Mouse (Mus musculus): Measurements from ENCODE around the gene Frmd4a. TPM values are rescaled to one million over a fixed set of nuclear protein-coding genes. Genes with fewer than 3 reads are reported as not detected.

Gene Frmd4a
- polyA plus RNA-seq, 2 experiments: 39.6 to 47.0 TPM

GRCm38 (mm10) chr2:4157396-4157795, 139.9 kb downstream of the Frmd4a start:
- Histone ChIP-seq H3K27me3 (ENCODE audit: control insufficient read depth, insufficient read depth, low read length) (no peaks in the 10 kb centered on the region), H3K4me2 (replicated peaks; ENCODE audit: low read depth, low read length, severe bottlenecking) (no peak overlapping the region), H3K27ac (replicated peaks; ENCODE audit: low read depth, low read length) (no peak overlapping the region), H3K9me3 (ENCODE audit: control insufficient read depth, low read length) (no peaks in the 10 kb centered on the region), H3K4me1 (ENCODE audit: control insufficient read depth, insufficient read depth, low read length) (0 out of 2 replicates have a peak, but pooled peaks cover 3% of the 10 kb centered on the region), H3K4me3 (replicated peaks; ENCODE audit: low read length) (no peak overlapping the region), H3K9ac (ENCODE audit: low read depth, low read length, severe bottlenecking) (no peak overlapping the region), H3K36me3 (ENCODE audit: control insufficient read depth, insufficient read depth, low read length) (no peaks in the 10 kb centered on the region)
- DNase-seq (ENCODE audit: low spot score): no peak
- no peak for TF ChIP-seq POLR2A (IDR thresholded peaks at IDR 0.05; ENCODE audit: borderline replicate concordance, extremely low read depth, insufficient read depth, insufficient read length)
- ATAC-seq (ENCODE audit: low FRiP score, low read depth): no peak
- WGBS: 75% methylated on average over 4 of the region's 4 CpGs

GRCm38 (mm10) chr2:4159574-4160203, 142.2 kb downstream of the Frmd4a start:
- Histone ChIP-seq H3K27ac (replicated peaks; ENCODE audit: low read depth, low read length) (no peak overlapping the region), H3K27me3 (ENCODE audit: control insufficient read depth, insufficient read depth, low read length) (no peaks in the 10 kb centered on the region), H3K36me3 (ENCODE audit: control insufficient read depth, insufficient read depth, low read length) (no peaks in the 10 kb centered on the region), H3K9me3 (ENCODE audit: control insufficient read depth, low read length) (no peaks in the 10 kb centered on the region), H3K4me3 (replicated peaks; ENCODE audit: low read length) (no peak overlapping the region), H3K9ac (ENCODE audit: low read depth, low read length, severe bottlenecking) (no peak overlapping the region), H3K4me1 (ENCODE audit: control insufficient read depth, insufficient read depth, low read length) (no peaks in the 10 kb centered on the region), H3K4me2 (replicated peaks; ENCODE audit: low read depth, low read length, severe bottlenecking) (no peak overlapping the region)
- ATAC-seq (ENCODE audit: low FRiP score, low read depth) (no peak), DNase-seq (ENCODE audit: low spot score) (no peak)
- 81% methylated on average over 15 of the region's 15 CpGs for WGBS
- no peak for TF ChIP-seq POLR2A (IDR thresholded peaks at IDR 0.05; ENCODE audit: borderline replicate concordance, extremely low read depth, insufficient read depth, insufficient read length)

GRCm38 (mm10) chr2:4166191-4166590, 148.7 kb downstream of the Frmd4a start:
- no peak overlapping the region for H3K9ac ChIP-seq (ENCODE audit: low read depth, low read length, severe bottlenecking)
- H3K27me3 ChIP-seq (ENCODE audit: control insufficient read depth, insufficient read depth, low read length): no peaks in the 10 kb centered on the region
- TF ChIP-seq POLR2A (IDR thresholded peaks at IDR 0.05; ENCODE audit: borderline replicate concordance, extremely low read depth, insufficient read depth, insufficient read length): no peak
- no peak overlapping the region for H3K27ac ChIP-seq (replicated peaks; ENCODE audit: low read depth, low read length)
- H3K9me3 ChIP-seq (ENCODE audit: control insufficient read depth, low read length): no peaks in the 10 kb centered on the region
- no peak for ATAC-seq (ENCODE audit: low FRiP score, low read depth)
- WGBS: 88% methylated on average over 2 of the region's 2 CpGs
- DNase-seq (ENCODE audit: low spot score): no peak
- no peaks in the 10 kb centered on the region for H3K36me3 ChIP-seq (ENCODE audit: control insufficient read depth, insufficient read depth, low read length)
- no peak overlapping the region for H3K4me3 ChIP-seq (replicated peaks; ENCODE audit: low read length)
- H3K4me1 ChIP-seq (ENCODE audit: control insufficient read depth, insufficient read depth, low read length): peaks cover 9% of the 10 kb centered on the region; the same call in 1 of the 2 replicates
- H3K4me2 ChIP-seq (replicated peaks; ENCODE audit: low read depth, low read length, severe bottlenecking): no peak overlapping the region

GRCm38 (mm10) chr2:4167131-4167530, 149.6 kb downstream of the Frmd4a start:
- DNase-seq (ENCODE audit: low spot score) (no peak), ATAC-seq (ENCODE audit: low FRiP score, low read depth) (no peak)
- Histone ChIP-seq H3K36me3 (ENCODE audit: control insufficient read depth, insufficient read depth, low read length) (no peaks in the 10 kb centered on the region), H3K27ac (replicated peaks; ENCODE audit: low read depth, low read length) (no peak overlapping the region), H3K9me3 (ENCODE audit: control insufficient read depth, low read length) (no peaks in the 10 kb centered on the region), H3K4me3 (replicated peaks; ENCODE audit: low read length) (no peak overlapping the region), H3K9ac (ENCODE audit: low read depth, low read length, severe bottlenecking) (no peak overlapping the region), H3K4me2 (replicated peaks; ENCODE audit: low read depth, low read length, severe bottlenecking) (no peak overlapping the region), H3K27me3 (ENCODE audit: control insufficient read depth, insufficient read depth, low read length) (no peaks in the 10 kb centered on the region), H3K4me1 (ENCODE audit: control insufficient read depth, insufficient read depth, low read length) (peaks cover 9% of the 10 kb centered on the region; the same call in 1 of the 2 replicates)
- WGBS: 89% methylated on average over 6 of the region's 6 CpGs
- no peak for TF ChIP-seq POLR2A (IDR thresholded peaks at IDR 0.05; ENCODE audit: borderline replicate concordance, extremely low read depth, insufficient read depth, insufficient read length)

GRCm38 (mm10) chr2:4169726-4170125, 152.2 kb downstream of the Frmd4a start:
- H3K9ac ChIP-seq (ENCODE audit: low read depth, low read length, severe bottlenecking): no peak overlapping the region
- no peak for TF ChIP-seq POLR2A (IDR thresholded peaks at IDR 0.05; ENCODE audit: borderline replicate concordance, extremely low read depth, insufficient read depth, insufficient read length)
- peaks cover 9% of the 10 kb centered on the region; the same call in 1 of the 2 replicates for H3K4me1 ChIP-seq (ENCODE audit: control insufficient read depth, insufficient read depth, low read length)
- no peaks in the 10 kb centered on the region for H3K36me3 ChIP-seq (ENCODE audit: control insufficient read depth, insufficient read depth, low read length)
- H3K27me3 ChIP-seq (ENCODE audit: control insufficient read depth, insufficient read depth, low read length): no peaks in the 10 kb centered on the region
- DNase-seq (ENCODE audit: low spot score) (no peak), ATAC-seq (ENCODE audit: low FRiP score, low read depth) (no peak)
- H3K27ac ChIP-seq (replicated peaks; ENCODE audit: low read depth, low read length): no peak overlapping the region
- H3K4me3 ChIP-seq (replicated peaks; ENCODE audit: low read length): no peak overlapping the region
- H3K4me2 ChIP-seq (replicated peaks; ENCODE audit: low read depth, low read length, severe bottlenecking): no peak overlapping the region
- WGBS: 74% methylated on average over 10 of the region's 10 CpGs
- no peaks in the 10 kb centered on the region for H3K9me3 ChIP-seq (ENCODE audit: control insufficient read depth, low read length)
